Mouse (Mus musculus) C2C12 (cell line): ENCODE results near the gene Resf1. TPM values are rescaled to one million over a fixed set of nuclear protein-coding genes. Genes with fewer than 3 reads are reported as not detected.
"Not testable (repeated sequence)": the region's sequence is repeated elsewhere in the genome, so short reads cannot be mapped to it uniquely, and the experiment has no call there.

Source experiments
- H3K27me3 ChIP-seq: one replicate; pipeline ENCODE4 v1.6.1; 2011; ENCODE audit not compliant: control insufficient read depth, insufficient read depth, insufficient read length
- H3K36me3 ChIP-seq: one replicate; pipeline ENCODE4 v1.6.1; 2011; ENCODE audit not compliant: control insufficient read depth, insufficient read depth
- H3K4me3 ChIP-seq: one replicate; pipeline ENCODE4 v1.5.1; 2011; ENCODE audit warnings: mild to moderate bottlenecking, control low read depth; ENCODE audit not compliant: poor library complexity, insufficient read depth, severe bottlenecking
- H3K79me2 ChIP-seq: one replicate; pipeline ENCODE4 v1.6.1; 2011; ENCODE audit not compliant: control insufficient read depth, insufficient read depth
- H3K79me3 ChIP-seq: one replicate; pipeline ENCODE4 v1.6.1; 2011; ENCODE audit warnings: low read depth, control low read depth
- H3ac ChIP-seq: one replicate; pipeline ENCODE3; 2011; ENCODE audit warnings: low read depth; ENCODE audit not compliant: control insufficient read depth, insufficient read length
- CEBPB ChIP-seq: IDR thresholded peaks from one replicate; pipeline ENCODE4 v1.6.1; 2011; ENCODE audit warnings: low read depth, mild to moderate bottlenecking, control low read depth, moderate library complexity
- CTCF ChIP-seq: IDR thresholded peaks from one replicate; pipeline ENCODE4 v1.5.1; 2011; ENCODE audit not compliant: control insufficient read depth, insufficient read depth, insufficient read length
- FOSL1 ChIP-seq: IDR thresholded peaks from one replicate; pipeline ENCODE4 v1.8.0; 2011; ENCODE audit warnings: mild to moderate bottlenecking, low read length; ENCODE audit not compliant: poor library complexity, insufficient read depth, severe bottlenecking
- MAX ChIP-seq: IDR thresholded peaks from one replicate; pipeline ENCODE4 v1.6.1; 2011; ENCODE audit warnings: mild to moderate bottlenecking, control low read depth
- MYOD1 ChIP-seq: IDR thresholded peaks from one replicate; pipeline ENCODE4 v1.6.1; 2011; ENCODE audit warnings: low read depth; ENCODE audit not compliant: control insufficient read depth, insufficient read length
- MYOG ChIP-seq: IDR thresholded peaks from one replicate; pipeline ENCODE4 v1.6.1; 2011; ENCODE audit not compliant: control insufficient read depth, insufficient read length; ENCODE audit errors: extremely low read depth
- USF1 ChIP-seq: IDR thresholded peaks from one replicate; pipeline ENCODE4 v1.6.1; 2011; ENCODE audit warnings: low read depth, mild to moderate bottlenecking, control low read depth, moderate library complexity
- polyA plus RNA-seq: library from polyadenylated mRNA; unstranded; fragments of >200 nt; fragmentation: generic; extraction: Trizol; gene quantifications from one replicate; pipeline ENCODE4 v1.2.1, GENCODE M21; 2012; ENCODE audit warnings: missing spikeins

Resf1 gene
- polyA plus RNA-seq, 1 experiment, result 4.3 TPM

- H3K27me3 ChIP-seq, result no peaks in the 10 kb centered on the region
- no peak overlapping the region for H3ac ChIP-seq
- H3K36me3 ChIP-seq, result no peaks in the 10 kb centered on the region
- no peak overlapping the region for H3K4me3 ChIP-seq
- H3K79me3 ChIP-seq, result no peaks in the 10 kb centered on the region
- H3K79me2 ChIP-seq, result no peaks in the 10 kb centered on the region
- no peak for TF ChIP-seq CTCF
- TF ChIP-seq MYOD1, result no peak
- no peak for TF ChIP-seq FOSL1
These were observed 47.9 kb downstream of the Resf1 start for GRCm38 (mm10) chr6:149357155-149357554.

DNA sequence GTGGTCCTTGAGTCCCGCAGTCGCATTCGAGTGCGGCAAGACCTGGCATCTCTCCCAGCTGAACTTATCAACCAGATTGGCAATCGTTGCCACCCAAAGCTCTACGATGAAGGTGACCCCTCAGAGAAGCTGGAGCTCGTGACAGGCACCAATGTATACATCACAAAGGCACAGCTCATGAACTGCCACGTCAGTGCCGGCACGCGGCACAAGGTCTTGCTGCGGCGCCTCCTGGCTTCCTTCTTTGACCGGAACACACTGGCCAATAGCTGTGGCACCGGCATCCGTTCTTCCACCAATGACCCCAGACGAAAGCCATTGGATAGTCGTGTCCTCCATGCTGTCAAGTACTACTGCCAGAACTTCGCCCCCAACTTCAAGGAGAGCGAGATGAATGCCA lies 53.3 kb downstream of the Resf1 start:
- not testable (repeated sequence) for H3K4me3 ChIP-seq, H3K36me3 ChIP-seq, H3K27me3 ChIP-seq, H3K79me2 ChIP-seq, H3K79me3 ChIP-seq, H3ac ChIP-seq

- not testable (repeated sequence) for H3K36me3 ChIP-seq, H3K4me3 ChIP-seq, H3K79me2 ChIP-seq, H3K27me3 ChIP-seq, H3ac ChIP-seq, H3K79me3 ChIP-seq
These were observed 56.8 kb downstream of the Resf1 start for GRCm38 (mm10) chr6:149365975-149366374.

DNA sequence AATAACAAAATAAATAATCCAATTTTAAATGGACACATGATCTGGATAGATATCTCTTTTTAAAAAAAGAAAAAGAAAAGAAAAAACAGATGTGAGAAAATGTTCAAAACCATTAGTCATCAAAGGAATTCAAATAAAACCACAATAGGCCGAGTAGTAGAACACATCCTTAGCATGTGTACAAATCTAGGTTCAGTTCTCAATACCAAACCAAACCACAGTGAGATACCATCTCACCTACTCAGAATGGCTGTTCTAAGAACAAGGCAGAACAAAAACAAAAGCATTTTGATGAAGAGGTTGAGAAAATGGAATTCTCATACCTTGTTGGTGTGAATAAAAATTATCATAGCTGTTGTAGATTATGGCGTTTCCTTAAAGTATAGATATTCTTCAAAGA lies 57.2 kb downstream of the Resf1 start:
- TF ChIP-seq MYOD1 (no peak), USF1 (no peak), CEBPB (no peak), CTCF (no peak), FOSL1 (no peak), MYOG (no peak), MAX (no peak)
- H3K79me2 ChIP-seq, result no peaks in the 10 kb centered on the region
- H3ac ChIP-seq, result no peak overlapping the region

DNA sequence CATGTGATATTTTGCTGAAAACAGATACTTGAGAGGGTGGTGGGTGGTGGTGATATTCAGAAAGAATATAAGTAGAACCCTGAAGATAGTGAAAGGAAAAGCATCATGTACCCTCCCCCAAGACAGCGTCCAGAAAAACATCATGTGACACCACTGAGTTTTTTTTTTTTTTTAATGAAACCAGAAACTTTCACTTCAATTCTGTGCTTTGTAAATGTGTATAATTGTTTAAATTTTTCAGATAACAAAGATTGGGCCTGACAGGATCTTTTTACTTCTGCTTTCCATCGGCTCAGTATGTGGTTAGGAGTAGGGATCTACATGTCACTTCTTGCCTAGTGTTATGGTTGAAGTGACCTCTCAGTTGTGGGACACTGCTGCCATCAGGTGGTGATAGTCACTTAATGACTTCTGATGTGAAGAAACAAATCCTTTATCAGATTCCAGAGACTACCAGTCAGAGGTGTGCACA lies 65.8 kb downstream of the Resf1 start:
- TF ChIP-seq USF1, result peak; percentile 51
- TF ChIP-seq MYOD1, result no peak
- H3K36me3 ChIP-seq, result no peaks in the 10 kb centered on the region
- H3ac ChIP-seq, result no peak overlapping the region
- no peaks in the 10 kb centered on the region for H3K79me3 ChIP-seq
- H3K4me3 ChIP-seq, result no peak overlapping the region
- no peaks in the 10 kb centered on the region for H3K27me3 ChIP-seq
- H3K79me2 ChIP-seq, result no peaks in the 10 kb centered on the region

More for the DNA sequence above, 57.2 kb downstream of the Resf1 start:
- H3K36me3 ChIP-seq, result no peaks in the 10 kb centered on the region
- H3K27me3 ChIP-seq, result no peaks in the 10 kb centered on the region
- no peak overlapping the region for H3K4me3 ChIP-seq
- no peaks in the 10 kb centered on the region for H3K79me3 ChIP-seq

DNA sequence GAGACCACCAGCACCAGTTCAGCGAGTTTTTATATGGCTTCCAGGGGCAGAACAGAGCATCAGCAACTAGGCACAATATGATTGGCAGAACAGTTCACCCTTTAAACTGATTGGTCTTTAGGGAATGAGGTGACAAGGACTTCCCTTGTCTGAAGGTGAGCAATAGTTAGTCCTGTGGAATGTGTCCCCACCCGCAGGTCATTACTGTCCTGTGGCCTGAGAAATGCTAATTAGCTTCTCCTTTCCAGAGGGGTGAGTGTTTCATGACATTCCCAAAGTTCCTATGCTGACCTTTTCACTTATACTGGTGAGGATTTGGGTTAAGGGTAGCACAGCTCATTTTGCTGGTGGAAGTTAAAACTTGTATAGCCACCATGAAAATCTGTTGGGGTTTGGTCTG lies 74.3 kb downstream of the Resf1 start:
- H3ac ChIP-seq, result no peak overlapping the region
- TF ChIP-seq FOSL1 (no peak), CEBPB (no peak), CTCF (no peak), MAX (no peak)
- H3K36me3 ChIP-seq, result no peaks in the 10 kb centered on the region
- H3K79me2 ChIP-seq, result no peaks in the 10 kb centered on the region
- H3K27me3 ChIP-seq, result no peaks in the 10 kb centered on the region
- no peaks in the 10 kb centered on the region for H3K79me3 ChIP-seq
- H3K4me3 ChIP-seq, result no peak overlapping the region

Other genes with a start within 250 kb of the Resf1 start
- 2.6 TPM for gene Dennd5b, start 207.7 kb upstream of the Resf1 start, polyA plus RNA-seq
- gene Gm10203, start 179.2 kb upstream of the Resf1 start, polyA plus RNA-seq, result not detected
- 2.2 TPM for gene Etfbkmt, start 169.6 kb upstream of the Resf1 start, polyA plus RNA-seq
- 7.8 TPM for gene Amn1, start 120.7 kb upstream of the Resf1 start, polyA plus RNA-seq
- gene Bicd1, start 99.5 kb downstream of the Resf1 start, polyA plus RNA-seq, result 1.2 TPM